Mouse (Mus musculus): ENCODE results near the gene Dnaaf3. TPM values are rescaled to one million over a fixed set of nuclear protein-coding genes. Genes with fewer than 3 reads are reported as not detected.
A peak's percentile ranks its signal among the peaks of the same experiment; 100 is the strongest.

Gene Dnaaf3
- polyA plus RNA-seq, 1 experiment from 2014 or later = 0.13 TPM

DNA sequence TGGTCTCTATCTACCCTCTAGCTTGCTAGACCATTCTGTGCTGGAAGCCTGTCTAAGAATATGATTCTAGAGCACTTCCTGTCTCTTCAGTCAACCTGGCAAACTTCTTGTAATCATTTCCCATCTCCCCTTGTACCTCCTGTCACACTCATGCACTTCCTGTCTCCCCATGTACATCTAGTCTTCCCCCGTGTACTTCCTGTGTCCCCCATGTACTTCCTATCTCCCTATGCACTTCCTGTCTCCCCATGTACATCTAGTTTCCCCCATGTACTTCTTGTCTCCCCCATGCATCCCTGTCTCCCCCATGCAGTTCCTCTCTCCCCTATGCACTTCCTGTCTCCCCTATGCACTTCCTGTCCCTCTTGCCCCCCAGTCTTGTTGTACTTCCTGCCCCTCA lies 13.8 kb downstream of the Dnaaf3 start:
- Histone ChIP-seq H3K27me3 (peaks cover 24% of the 10 kb centered on the region), H3K4me1 (replicated peaks) (peaks cover 33% of the 10 kb centered on the region)

DNA sequence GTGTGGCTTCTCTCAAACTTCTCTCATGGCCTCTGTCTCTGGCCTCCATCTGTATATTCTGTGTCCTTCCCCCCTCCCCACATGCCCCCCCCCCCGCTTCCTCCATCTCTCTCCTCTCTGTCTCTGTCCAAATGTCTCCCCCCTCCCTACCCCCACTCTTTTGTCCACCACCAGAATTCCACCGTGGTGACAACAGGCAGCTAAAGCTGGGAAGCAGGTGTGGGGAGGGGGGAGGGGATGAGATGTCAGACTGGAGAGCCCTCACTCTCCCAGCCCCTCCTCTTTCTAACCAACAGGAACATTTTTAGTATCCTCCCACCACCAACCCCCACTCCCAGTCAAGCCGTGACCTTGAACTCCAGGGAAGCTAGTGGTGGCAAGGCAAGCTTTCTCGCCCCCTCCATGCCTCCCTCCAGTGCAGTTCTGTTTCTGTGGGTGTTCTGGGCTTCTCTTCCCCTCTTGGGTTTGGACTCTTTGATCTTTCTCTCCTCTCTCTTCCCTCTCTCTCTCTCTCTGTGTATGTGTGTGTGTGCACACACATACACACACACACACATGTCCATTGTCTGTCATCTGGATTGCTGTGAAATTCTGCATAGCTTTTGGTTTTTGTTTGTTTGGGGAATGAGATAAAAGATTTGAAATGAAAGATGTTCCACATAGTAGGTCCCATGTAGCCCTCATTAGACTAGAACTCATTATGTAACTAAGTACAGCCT lies 15.8 kb downstream of the Dnaaf3 start, which contains the start of gene Tnnt1:
Gene Tnnt1, minus strand, starts transcription at position 51 of the 719 bp plus-strand sequence.
- Histone ChIP-seq H3K9me3 (replicated peaks) (no peaks in the 10 kb centered on the region), H3K27ac (no peak within 1 kb of the TSS)
- 16% methylated on average over 4 of the region's 4 CpGs for WGBS (ENCODE audit: insufficient replicate concordance)

More for the DNA sequence above, 13.8 kb downstream of the Dnaaf3 start:
- Histone ChIP-seq H3K9me3 (replicated peaks) (no peaks in the 10 kb centered on the region), H3K9ac (no peak overlapping the region), H3K4me3 (replicated peaks) (no peak overlapping the region), H3K4me2 (no peak overlapping the region), H3K36me3 (no peaks in the 10 kb centered on the region), H3K27ac (no peak overlapping the region)
- no peak for ATAC-seq (ENCODE audit: low read depth)
- WGBS (ENCODE audit: insufficient replicate concordance) = 29% methylated on average over 1 of the region's 1 CpGs
- no peak for DNase-seq

DNA sequence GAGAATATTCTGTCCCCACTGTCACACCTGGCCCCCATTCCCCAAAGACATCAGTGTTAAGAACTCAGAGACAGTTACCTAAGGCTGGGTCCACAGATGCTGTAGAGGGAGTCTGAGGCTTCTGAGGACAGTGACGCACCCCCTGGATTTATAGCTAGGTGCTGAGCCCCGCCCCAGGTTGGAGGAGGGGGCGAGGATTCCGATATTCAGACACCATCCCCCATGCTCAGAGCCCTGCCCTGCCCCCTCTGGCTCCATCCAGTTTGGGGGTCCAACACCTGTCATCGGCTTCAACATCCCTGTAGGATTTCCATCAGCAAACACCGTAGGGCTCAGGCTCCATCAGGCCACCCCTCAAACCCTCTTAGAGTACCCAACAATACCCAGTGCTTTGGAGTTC lies 16.4 kb downstream of the Dnaaf3 start:
- no peak overlapping the region for H3K9ac ChIP-seq
- no peaks in the 10 kb centered on the region for H3K36me3 ChIP-seq
- H3K4me2 ChIP-seq = no peak overlapping the region
- H3K4me3 ChIP-seq (replicated peaks) = no peak overlapping the region
- H3K4me1 ChIP-seq (replicated peaks) = peaks cover 19% of the 10 kb centered on the region
- no peak overlapping the region for H3K27ac ChIP-seq
- ATAC-seq (ENCODE audit: low read depth) (no peak), DNase-seq (no peak)
- H3K9me3 ChIP-seq (replicated peaks) = no peaks in the 10 kb centered on the region
- 58% methylated on average over 6 of the region's 6 CpGs for WGBS (ENCODE audit: insufficient replicate concordance)
- peaks cover 9% of the 10 kb centered on the region for H3K27me3 ChIP-seq

More for the DNA sequence above, 15.8 kb downstream of the Dnaaf3 start, which contains the start of gene Tnnt1:
- ATAC-seq (ENCODE audit: low read depth) (no peak), DNase-seq (no peak)
- Histone ChIP-seq H3K36me3 (no peaks in the 10 kb centered on the region), H3K9ac (no peak within 1 kb of the TSS), H3K4me3 (replicated peaks) (no peak within 1 kb of the TSS), H3K4me2 (no peak within 1 kb of the TSS), H3K27me3 (peaks cover 13% of the 10 kb centered on the region), H3K4me1 (replicated peaks) (peaks cover 25% of the 10 kb centered on the region)

DNA sequence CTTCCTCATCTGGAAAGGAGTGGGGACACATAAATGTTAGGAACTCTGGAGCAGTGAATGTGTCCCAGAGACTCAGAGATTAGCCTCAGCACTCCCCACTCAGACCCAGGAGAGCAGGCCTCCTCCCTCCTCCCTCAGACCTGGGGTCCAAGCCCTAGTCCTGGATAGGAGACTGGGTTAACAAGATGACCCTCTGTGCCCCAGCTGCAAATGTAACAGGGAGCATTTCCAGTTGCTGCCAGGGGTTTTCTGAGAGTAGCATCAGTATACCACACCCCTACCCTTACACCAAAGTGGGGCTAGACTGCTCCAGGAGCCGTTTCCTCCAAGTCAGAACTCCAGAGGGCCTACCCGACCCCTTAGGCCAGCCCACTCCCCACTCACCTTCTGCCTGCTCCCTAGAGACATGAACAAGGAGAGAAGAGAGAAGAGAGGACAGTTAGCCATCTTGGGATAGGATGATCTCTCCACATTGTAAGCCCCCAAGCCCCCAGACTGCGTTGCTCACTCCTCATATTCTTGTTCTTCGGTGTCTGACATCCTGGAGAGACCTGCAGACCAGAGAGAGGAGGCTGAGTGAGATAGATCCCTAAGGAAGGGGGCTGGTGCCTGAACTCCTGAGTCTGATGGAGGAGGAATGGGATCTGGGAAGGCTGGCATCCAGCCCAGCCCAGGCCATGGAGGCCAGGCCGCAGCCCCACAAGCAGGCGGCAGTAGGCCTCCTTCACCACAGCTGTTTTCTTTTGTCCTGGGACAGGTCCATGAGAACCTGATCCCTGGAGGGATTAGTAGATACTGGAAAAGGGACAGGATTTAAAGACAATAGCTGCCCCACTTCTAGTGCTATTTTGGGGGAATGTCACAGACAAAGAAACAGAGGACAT lies 18.2 kb downstream of the Dnaaf3 start:
- Histone ChIP-seq H3K9me3 (replicated peaks) (no peaks in the 10 kb centered on the region), H3K9ac (no peak overlapping the region), H3K4me3 (replicated peaks) (no peak overlapping the region), H3K27me3 (no peaks in the 10 kb centered on the region), H3K36me3 (no peaks in the 10 kb centered on the region), H3K4me2 (no peak overlapping the region), H3K27ac (no peak overlapping the region), H3K4me1 (replicated peaks) (peaks cover 25% of the 10 kb centered on the region)
- WGBS (ENCODE audit: insufficient replicate concordance) = 68% methylated on average over 6 of the region's 6 CpGs
- no peak for ATAC-seq (ENCODE audit: low read depth)
- DNase-seq = no peak

DNA sequence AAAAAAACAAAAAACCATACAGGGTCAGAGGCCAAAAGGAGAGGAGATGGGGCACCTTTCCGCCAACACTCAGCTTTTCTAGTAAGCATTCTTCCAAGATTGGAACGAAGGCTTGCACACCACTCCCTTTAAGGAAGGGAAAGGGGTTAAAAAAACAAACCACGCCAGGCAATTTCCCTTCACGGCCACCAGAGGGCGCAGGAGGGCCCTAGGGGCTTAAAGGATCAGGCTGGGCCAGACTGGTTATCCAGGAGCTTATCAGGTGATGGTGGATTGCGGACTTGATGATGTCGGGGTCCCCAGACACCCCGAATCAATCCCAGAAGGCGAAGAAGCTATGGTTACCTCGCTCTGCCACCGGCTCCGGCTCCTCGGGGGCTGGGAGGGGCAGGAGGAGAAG lies 19.0 kb downstream of the Dnaaf3 start:
- ATAC-seq (ENCODE audit: low read depth) = no peak
- 16% methylated on average over 13 of the region's 13 CpGs for WGBS (ENCODE audit: insufficient replicate concordance)
- Histone ChIP-seq H3K9me3 (replicated peaks) (no peaks in the 10 kb centered on the region), H3K36me3 (no peaks in the 10 kb centered on the region), H3K27ac (no peak overlapping the region), H3K4me1 (replicated peaks) (peaks cover 33% of the 10 kb centered on the region), H3K4me3 (replicated peaks) (no peak overlapping the region), H3K4me2 (no peak overlapping the region), H3K9ac (no peak overlapping the region), H3K27me3 (no peaks in the 10 kb centered on the region)
- DNase-seq = peak; percentile 42

DNA sequence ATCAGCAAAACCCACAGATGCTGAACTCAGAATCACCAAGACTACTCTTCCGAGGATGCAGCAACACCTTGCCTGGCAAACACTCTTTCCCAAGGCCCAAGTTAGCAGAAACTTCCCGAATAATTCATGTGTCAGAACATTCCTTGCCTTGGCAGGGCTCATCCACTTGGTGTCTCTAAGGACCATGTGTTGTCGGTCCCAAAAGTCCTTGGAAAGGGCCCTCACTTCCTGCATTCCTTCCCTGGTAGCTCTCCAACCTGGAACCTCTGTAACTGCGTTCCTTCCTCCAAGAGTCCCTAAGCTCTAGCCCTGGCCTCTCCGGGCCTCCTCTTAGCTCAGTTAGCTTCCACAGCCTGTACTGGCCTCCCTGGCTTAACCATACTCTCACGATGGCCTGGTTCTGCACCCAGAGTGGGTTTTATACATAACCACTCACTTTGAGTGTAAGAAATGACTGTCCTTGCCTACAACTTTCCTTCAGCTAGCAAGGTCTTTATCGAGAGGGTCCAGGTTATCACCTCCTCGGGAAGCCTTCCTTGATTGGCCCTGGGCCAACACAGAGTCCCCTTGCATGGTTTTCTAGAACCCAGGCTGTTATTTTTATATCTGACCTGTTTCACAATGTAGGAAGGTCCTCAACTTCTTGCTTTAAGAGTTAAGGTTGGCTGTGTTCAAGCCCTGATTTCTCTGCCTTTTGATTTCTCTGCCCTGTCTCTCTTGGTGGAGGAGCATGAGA lies 20.6 kb downstream of the Dnaaf3 start:
- Histone ChIP-seq H3K36me3 (no peaks in the 10 kb centered on the region), H3K9me3 (replicated peaks) (no peaks in the 10 kb centered on the region), H3K4me2 (no peak overlapping the region), H3K9ac (no peak overlapping the region), H3K27ac (no peak overlapping the region), H3K27me3 (no peaks in the 10 kb centered on the region), H3K4me1 (replicated peaks) (peaks cover 35% of the 10 kb centered on the region), H3K4me3 (replicated peaks) (no peak overlapping the region)
- no peak for DNase-seq
- no peak for ATAC-seq (ENCODE audit: low read depth)
- 68% methylated on average over 8 of the region's 8 CpGs for WGBS (ENCODE audit: insufficient replicate concordance)

DNA sequence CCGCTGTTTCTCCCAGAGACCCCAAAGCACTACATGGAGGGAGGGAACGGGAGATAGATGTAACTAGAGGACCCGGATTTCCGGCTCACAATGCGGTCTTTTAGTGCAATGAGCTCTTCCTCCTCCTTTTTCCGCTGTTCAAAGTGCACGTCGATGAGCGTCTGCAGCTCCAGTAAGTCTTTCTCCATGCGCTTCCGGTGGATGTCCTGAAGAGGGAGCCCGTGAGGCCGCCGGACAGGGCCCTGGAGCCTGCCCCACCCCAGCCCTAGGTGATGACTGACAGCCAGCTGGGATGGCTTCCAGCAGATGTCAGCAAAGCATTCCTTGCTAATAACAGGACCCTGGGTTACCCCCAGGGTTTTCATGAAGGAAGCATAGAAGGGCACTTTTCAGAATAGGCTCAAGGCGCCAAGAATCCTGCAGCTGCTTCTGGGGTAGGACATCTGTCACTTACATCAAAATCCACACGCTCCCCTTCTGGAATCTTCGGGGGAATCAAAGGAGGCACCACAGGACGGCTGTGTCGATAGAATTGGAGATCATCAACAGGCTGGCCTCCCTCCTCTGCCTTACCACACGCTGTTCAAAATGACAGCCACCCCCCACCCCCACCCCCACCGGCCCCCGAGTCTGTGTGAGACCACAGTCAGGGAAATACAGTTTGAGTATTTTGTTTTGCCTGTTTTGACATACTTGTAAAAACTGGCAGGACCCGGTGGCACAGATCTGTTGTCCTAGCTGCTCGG lies 22.2 kb downstream of the Dnaaf3 start:
- Histone ChIP-seq H3K27ac (no peak overlapping the region), H3K9me3 (replicated peaks) (no peaks in the 10 kb centered on the region), H3K4me2 (peak overlapping the region; percentile 53), H3K36me3 (no peaks in the 10 kb centered on the region), H3K4me3 (replicated peaks) (peak overlapping the region; percentile 20; the same call in 1 of the 2 replicates), H3K4me1 (replicated peaks) (peaks cover 38% of the 10 kb centered on the region), H3K9ac (0 out of 2 replicates have a peak overlapping the region, but pooled peaks have one; percentile 29), H3K27me3 (no peaks in the 10 kb centered on the region)
- peak; percentile 75 for ATAC-seq (ENCODE audit: low read depth)
- WGBS (ENCODE audit: insufficient replicate concordance) = 19% methylated on average over 24 of the region's 24 CpGs
- DNase-seq = peak; percentile 65

DNA sequence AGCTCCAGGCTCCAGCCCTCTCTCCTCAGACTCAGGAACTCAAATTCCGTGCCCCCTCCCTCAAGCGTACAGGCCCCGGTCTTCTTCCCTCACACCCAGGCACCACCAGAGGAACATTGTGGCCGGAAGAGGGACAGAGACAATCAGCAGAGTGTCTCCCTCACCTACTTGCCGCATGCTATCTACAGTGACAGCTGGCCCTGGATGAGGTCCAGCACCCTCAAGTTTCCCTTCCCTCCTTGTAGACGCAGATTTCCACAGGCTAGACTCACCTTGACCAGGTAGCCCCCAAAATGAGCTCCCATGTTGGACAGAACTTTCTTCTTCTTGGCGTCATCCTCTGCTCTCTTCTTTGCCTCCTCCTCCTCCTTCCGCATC lies 23.5 kb downstream of the Dnaaf3 start:
- H3K4me3 ChIP-seq (replicated peaks) = no peak overlapping the region
- ATAC-seq (ENCODE audit: low read depth) = no peak
- H3K9ac ChIP-seq = no peak overlapping the region
- H3K4me2 ChIP-seq = no peak overlapping the region
- WGBS (ENCODE audit: insufficient replicate concordance) = 63% methylated on average over 8 of the region's 8 CpGs
- no peaks in the 10 kb centered on the region for H3K9me3 ChIP-seq (replicated peaks)
- no peaks in the 10 kb centered on the region for H3K27me3 ChIP-seq
- no peaks in the 10 kb centered on the region for H3K36me3 ChIP-seq
- H3K4me1 ChIP-seq (replicated peaks) = peaks cover 51% of the 10 kb centered on the region
- no peak overlapping the region; the same call in 1 of the 2 replicates for H3K27ac ChIP-seq
- DNase-seq = no peak

DNA sequence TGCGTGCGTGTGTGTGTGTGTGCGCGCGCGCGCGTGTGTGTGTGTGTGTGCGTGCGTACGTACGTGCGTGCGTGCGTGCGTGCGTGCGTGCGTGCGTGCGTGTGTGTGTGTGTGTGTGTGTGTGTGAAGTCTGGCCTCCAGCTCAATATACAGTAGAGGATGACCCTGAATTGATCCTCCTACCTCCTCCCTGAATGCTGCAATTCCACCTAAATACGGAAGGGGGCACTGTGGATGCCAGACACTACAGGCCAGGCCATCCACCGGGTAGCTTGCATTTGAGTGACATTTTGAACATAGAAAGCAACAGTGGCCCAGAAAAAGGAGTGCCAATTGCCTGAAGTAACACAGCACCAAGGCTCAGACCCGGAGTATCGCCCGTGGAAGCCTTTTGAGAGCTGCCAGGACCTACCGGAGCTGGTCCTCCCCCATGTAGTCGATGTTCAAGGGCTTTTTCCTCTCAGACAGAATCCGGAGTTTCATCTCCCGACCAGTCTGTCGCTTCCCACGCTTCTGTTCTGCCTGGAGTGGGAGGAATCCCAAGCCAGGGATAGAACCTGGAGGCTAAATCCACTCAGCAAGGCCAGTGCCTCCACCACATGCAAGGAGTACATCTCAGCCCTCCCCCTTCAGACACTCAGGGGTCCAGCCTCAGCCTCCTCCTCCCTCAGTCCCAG lies 24.1 kb downstream of the Dnaaf3 start:
- H3K9ac ChIP-seq = no peak overlapping the region
- no peak overlapping the region for H3K4me2 ChIP-seq
- DNase-seq (no peak), ATAC-seq (ENCODE audit: low read depth) (no peak)
- H3K4me1 ChIP-seq (replicated peaks) = peaks cover 49% of the 10 kb centered on the region
- no peaks in the 10 kb centered on the region for H3K27me3 ChIP-seq
- H3K9me3 ChIP-seq (replicated peaks) = no peaks in the 10 kb centered on the region
- 73% methylated on average over 26 of the region's 32 CpGs for WGBS (ENCODE audit: insufficient replicate concordance)
- no peak overlapping the region; the same call in 1 of the 2 replicates for H3K27ac ChIP-seq
- H3K4me3 ChIP-seq (replicated peaks) = no peak overlapping the region
- no peaks in the 10 kb centered on the region for H3K36me3 ChIP-seq

DNA sequence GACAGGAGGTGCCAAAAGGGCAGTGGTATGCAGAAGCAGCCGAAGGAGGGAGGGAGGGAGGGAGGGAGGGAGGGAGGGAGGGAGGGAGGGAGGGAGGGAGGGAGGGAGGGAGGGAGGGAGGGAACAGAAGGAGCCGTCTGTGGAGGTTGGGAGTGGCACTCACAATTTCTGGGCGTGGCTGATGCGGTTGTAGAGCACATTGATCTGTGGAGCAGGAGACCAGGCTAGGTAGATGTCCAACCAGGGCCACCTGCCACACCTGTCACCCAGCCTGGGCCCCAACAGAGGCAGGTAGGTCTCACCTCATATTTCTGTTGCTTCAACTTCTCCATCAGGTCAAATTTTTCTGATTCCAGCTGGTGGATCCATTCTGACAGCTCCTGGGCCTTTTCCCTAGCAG lies 25.0 kb downstream of the Dnaaf3 start:
- H3K36me3 ChIP-seq = no peaks in the 10 kb centered on the region
- H3K27ac ChIP-seq = no peak overlapping the region; the same call in 1 of the 2 replicates
- no peak overlapping the region for H3K4me3 ChIP-seq (replicated peaks)
- no peak overlapping the region for H3K9ac ChIP-seq
- ATAC-seq (ENCODE audit: low read depth) = no peak
- no peaks in the 10 kb centered on the region for H3K27me3 ChIP-seq
- H3K9me3 ChIP-seq (replicated peaks) = no peaks in the 10 kb centered on the region
- H3K4me1 ChIP-seq (replicated peaks) = peaks cover 58% of the 10 kb centered on the region
- WGBS (ENCODE audit: insufficient replicate concordance) = 26% methylated on average over 3 of the region's 4 CpGs
- no peak for DNase-seq
- H3K4me2 ChIP-seq = no peak overlapping the region

Measured in liver, embryonic 13.5 days (tissue).